Mouse (Mus musculus): ENCODE measurements around the gene Zfp978. TPM values are rescaled to one million over a fixed set of nuclear protein-coding genes. Genes with fewer than 3 reads are reported as not detected.
A peak's percentile ranks its signal among the peaks of the same experiment; 100 is the strongest.
"Not testable (repeated sequence)": the region's sequence is repeated elsewhere in the genome, so short reads cannot be mapped to it uniquely, and the experiment has no call there.

Zfp978 gene
- polyA plus RNA-seq, 1 experiment from 2014 or later = not detected

DNA sequence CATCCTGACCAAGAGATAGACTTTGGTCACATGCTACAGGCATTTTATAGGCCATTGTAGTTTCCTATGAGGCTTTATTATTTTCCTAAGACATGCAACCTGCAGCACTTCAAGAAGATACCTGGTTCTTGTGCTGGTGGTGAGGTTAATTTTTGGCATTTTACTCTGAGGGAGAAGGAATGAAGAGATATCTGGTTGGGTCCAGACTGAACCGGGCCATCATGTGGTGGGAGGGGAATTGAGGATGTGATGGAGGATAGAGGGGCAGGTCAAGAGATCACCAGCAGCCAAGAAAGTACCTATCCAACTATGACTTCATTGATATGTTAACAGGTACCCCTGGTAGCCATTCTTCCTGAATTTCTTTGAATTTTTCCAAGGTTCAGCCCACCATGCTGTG, 769 bp downstream of the Zfp978 start:
- not testable (repeated sequence) for H3K4me3 ChIP-seq; H3K4me1 ChIP-seq; H3K27me3 ChIP-seq; H3K27ac ChIP-seq; H3K9ac ChIP-seq; H3K4me2 ChIP-seq (replicated peaks); H3K9me3 ChIP-seq (replicated peaks); ATAC-seq (ENCODE audit: low FRiP score); H3K36me3 ChIP-seq
- no CpG with 5 or more reads among the region's 1 CpGs for WGBS

GRCm38 (mm10) chr4:147369564-147369963, 8.5 kb downstream of the Zfp978 start:
- H3K4me1 ChIP-seq; H3K9me3 ChIP-seq (replicated peaks); H3K36me3 ChIP-seq; H3K4me2 ChIP-seq (replicated peaks); H3K4me3 ChIP-seq; H3K27ac ChIP-seq; H3K9ac ChIP-seq; H3K27me3 ChIP-seq: not testable (repeated sequence)
- WGBS = no CpG with 5 or more reads among the region's 2 CpGs
- ATAC-seq (ENCODE audit: low FRiP score) = peak; percentile 74

DNA sequence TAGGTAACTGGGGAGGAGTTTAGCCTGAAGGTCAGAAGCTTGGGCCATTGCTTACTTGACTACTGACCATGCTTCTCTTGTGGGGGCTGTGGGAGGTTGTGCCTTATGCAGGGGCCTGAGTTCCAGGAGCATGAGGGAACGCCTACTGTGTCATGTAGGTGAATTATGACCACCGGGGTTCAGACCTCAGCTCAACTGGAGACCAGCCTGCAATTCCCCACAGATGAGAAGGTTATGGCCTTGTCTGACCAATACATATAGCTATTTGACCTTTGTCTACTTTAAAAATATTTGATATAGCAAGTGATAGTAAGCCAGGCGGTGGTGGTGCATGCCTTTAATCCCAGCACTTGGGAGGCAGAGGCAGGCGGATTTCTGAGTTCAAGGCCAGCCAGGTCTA, 22.1 kb downstream of the Zfp978 start:
- not testable (repeated sequence) for H3K9ac ChIP-seq; ATAC-seq (ENCODE audit: low FRiP score); H3K27me3 ChIP-seq; H3K36me3 ChIP-seq; H3K4me1 ChIP-seq; H3K4me3 ChIP-seq; H3K4me2 ChIP-seq (replicated peaks); H3K9me3 ChIP-seq (replicated peaks); H3K27ac ChIP-seq
- 88% methylated on average over 4 of the region's 4 CpGs for WGBS

DNA sequence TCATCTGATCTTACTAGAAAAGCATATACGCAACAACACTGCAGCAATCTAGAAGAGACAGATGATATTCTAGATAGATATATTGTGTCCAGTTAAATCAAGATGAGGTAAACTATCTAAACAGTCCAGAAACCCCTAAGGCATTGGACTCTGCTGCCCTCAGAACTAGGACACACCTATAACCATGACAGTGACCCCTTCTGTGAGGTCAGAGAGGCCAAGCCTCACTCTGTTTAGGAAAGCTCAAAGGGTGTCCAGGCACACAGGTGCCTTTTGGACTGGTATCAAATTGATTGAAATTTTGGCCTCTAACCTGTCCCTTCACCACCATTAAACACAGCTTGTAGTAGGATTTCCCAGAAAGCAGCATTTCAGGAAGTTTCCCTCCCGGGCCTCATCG, 36.1 kb downstream of the Zfp978 start:
- H3K27me3 ChIP-seq; H3K36me3 ChIP-seq; H3K4me3 ChIP-seq; H3K9ac ChIP-seq; H3K4me1 ChIP-seq; H3K4me2 ChIP-seq (replicated peaks); H3K27ac ChIP-seq; ATAC-seq (ENCODE audit: low FRiP score): not testable (repeated sequence)
- 86% methylated on average over 3 of the region's 3 CpGs for WGBS
- peaks cover 50% of the 10 kb centered on the region for H3K9me3 ChIP-seq (replicated peaks)

DNA sequence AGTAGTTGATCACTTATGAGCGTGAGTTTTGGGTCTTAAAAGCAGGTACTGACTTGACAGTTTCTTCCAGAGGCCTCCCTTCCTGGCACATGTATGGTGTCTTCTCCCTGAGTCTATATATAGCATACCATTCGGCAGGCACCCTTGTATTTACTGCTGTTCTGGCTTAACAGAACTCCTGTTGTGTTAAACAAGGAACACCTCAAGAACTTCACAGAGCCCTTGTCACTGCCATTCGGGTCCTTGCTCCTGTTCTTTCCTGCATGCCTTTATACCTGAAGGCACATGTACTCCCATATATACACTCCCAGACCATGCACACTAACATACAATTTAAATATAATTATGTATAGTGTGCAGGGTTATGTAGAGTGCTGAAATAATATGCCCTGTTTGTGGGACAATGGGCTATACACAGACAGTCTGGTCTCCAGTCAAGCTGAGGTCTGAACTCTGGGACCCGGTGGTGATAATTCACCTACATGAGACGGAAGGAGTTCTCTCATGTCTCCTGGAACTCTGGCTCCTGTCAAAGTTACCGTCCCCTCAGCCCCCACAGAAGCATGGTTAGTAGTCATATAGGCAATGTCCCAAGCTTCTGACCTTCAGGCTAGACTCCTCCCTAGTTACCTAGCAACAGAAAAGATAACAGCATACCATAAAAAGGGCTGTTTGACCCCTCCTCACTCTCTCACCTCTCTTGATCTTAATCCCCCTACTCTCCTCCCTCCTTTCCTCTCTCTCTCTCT, 37.0 kb downstream of the Zfp978 start:
- H3K4me2 ChIP-seq (replicated peaks); H3K27ac ChIP-seq; H3K4me3 ChIP-seq; H3K9ac ChIP-seq; ATAC-seq (ENCODE audit: low FRiP score); H3K36me3 ChIP-seq; H3K4me1 ChIP-seq; H3K27me3 ChIP-seq: not testable (repeated sequence)
- peaks cover 55% of the 10 kb centered on the region for H3K9me3 ChIP-seq (replicated peaks)
- 81% methylated on average over 6 of the region's 6 CpGs for WGBS

DNA sequence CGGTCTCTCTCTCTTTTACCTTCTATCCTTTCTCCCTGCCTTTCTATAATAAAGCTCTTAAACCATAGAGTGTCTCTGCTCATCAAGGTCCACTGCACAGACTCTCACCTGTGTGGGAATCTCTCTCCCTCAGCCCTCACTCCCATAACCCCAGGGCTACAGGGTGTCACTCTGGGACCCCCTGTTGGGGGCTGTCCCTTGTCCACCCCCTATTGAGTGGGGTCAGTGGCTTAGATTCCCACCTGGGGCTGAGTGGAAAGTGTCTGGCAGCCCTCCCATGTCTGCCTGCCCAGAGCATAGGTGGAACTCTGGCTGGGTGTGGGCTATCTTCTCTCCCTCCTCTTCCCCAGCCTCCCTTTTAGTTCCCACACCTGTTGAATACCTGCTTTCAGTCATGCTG, 37.6 kb downstream of the Zfp978 start:
- 87% methylated on average over 1 of the region's 1 CpGs for WGBS
- H3K9me3 ChIP-seq (replicated peaks) = peaks cover 60% of the 10 kb centered on the region
- not testable (repeated sequence) for H3K36me3 ChIP-seq

GRCm38 (mm10) chr4:147399505-147399904, 38.4 kb downstream of the Zfp978 start:
- ATAC-seq (ENCODE audit: low FRiP score); H3K4me1 ChIP-seq; H3K36me3 ChIP-seq; H3K4me3 ChIP-seq; H3K27me3 ChIP-seq; H3K9ac ChIP-seq; H3K4me2 ChIP-seq (replicated peaks); H3K27ac ChIP-seq: not testable (repeated sequence)
- peaks cover 68% of the 10 kb centered on the region for H3K9me3 ChIP-seq (replicated peaks)
- 73% methylated on average over 3 of the region's 3 CpGs for WGBS

More for the DNA sequence above, 37.6 kb downstream of the Zfp978 start:
- ATAC-seq (ENCODE audit: low FRiP score); H3K9ac ChIP-seq; H3K27ac ChIP-seq; H3K4me1 ChIP-seq; H3K27me3 ChIP-seq; H3K4me3 ChIP-seq; H3K4me2 ChIP-seq (replicated peaks): not testable (repeated sequence)

GRCm38 (mm10) chr4:147400031-147400847, 39.1 kb downstream of the Zfp978 start:
- not testable (repeated sequence) for H3K4me3 ChIP-seq; H3K27ac ChIP-seq; H3K36me3 ChIP-seq; H3K4me1 ChIP-seq; H3K27me3 ChIP-seq; H3K4me2 ChIP-seq (replicated peaks); H3K9ac ChIP-seq
- peaks cover 64% of the 10 kb centered on the region for H3K9me3 ChIP-seq (replicated peaks)
- WGBS = 88% methylated on average over 8 of the region's 8 CpGs
- peak; percentile 63; the same call in 1 of the 2 replicates for ATAC-seq (ENCODE audit: low FRiP score)

- not testable (repeated sequence) for H3K27ac ChIP-seq; H3K27me3 ChIP-seq; H3K4me2 ChIP-seq (replicated peaks); H3K9ac ChIP-seq; H3K4me3 ChIP-seq; H3K4me1 ChIP-seq; ATAC-seq (ENCODE audit: low FRiP score); H3K36me3 ChIP-seq
- 84% methylated on average over 17 of the region's 17 CpGs for WGBS
- peaks cover 64% of the 10 kb centered on the region for H3K9me3 ChIP-seq (replicated peaks)
Measured at GRCm38 (mm10) chr4:147400848-147401715, 40.0 kb downstream of the Zfp978 start.

DNA sequence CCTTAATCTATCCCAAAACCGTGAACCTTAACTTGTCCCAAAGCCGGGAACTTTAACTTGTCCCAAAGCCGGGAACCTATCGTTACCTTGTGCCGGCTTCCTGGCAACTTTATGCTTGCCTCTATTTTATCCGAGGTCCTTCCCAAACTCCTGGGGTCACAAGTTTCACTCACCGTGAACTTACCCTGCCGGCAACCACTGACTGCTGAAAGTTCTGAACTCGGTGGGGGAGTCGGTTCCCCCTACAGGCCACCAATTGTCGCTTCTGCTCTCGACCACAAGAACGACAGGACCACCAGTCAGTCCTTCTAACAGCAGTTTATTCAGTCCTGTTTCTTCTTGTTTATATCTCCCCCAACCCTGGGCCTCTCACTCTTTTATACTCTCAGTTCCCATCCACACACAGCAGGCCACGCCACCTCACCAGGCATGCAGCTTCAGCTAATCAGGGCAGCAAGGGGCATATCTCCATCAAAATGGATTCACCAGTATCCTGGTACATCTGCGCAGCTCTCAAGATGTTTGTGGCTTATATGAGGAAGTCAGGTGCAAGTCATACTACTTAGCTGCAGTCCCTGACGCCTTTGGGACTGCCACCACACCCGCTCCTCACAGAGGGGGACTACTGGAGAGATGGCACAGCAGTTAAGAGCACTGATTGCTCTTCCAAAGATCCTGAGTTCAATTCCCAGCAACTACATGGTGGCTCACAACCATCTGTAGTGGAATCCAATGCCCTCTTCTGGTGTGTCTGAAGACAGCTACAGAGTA, 40.8 kb downstream of the Zfp978 start:
- not testable (repeated sequence) for H3K9ac ChIP-seq; H3K4me3 ChIP-seq; H3K27me3 ChIP-seq; H3K4me2 ChIP-seq (replicated peaks); H3K36me3 ChIP-seq; H3K4me1 ChIP-seq; H3K27ac ChIP-seq
- 81% methylated on average over 17 of the region's 17 CpGs for WGBS
- ATAC-seq (ENCODE audit: low FRiP score) = 0 out of 2 replicates have a peak, but pooled peaks have one; percentile 18
- H3K9me3 ChIP-seq (replicated peaks) = peaks cover 64% of the 10 kb centered on the region

DNA sequence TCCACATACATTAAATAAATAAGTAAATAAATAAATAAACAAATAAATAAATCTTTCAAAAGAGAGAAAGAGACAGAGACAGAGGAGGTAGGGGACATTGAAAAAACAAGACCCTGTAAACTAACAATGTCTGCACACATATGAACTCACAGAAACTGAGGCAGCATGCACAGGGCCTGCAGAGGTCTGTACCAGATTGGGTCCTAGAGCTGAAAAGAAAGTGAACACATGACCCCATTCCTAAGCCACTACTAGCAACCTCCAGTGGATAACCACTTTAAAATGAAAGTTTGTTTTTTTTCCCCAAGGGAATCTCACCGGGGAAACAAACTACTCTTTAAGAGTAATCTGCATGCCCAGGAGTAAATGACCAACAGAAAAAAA, 41.4 kb downstream of the Zfp978 start:
- not testable (repeated sequence) for H3K36me3 ChIP-seq; H3K4me3 ChIP-seq; H3K4me1 ChIP-seq; H3K27ac ChIP-seq; H3K9ac ChIP-seq; ATAC-seq (ENCODE audit: low FRiP score); H3K27me3 ChIP-seq; H3K4me2 ChIP-seq (replicated peaks)
- 23% methylated on average over 1 of the region's 1 CpGs for WGBS
- peaks cover 59% of the 10 kb centered on the region for H3K9me3 ChIP-seq (replicated peaks)

DNA sequence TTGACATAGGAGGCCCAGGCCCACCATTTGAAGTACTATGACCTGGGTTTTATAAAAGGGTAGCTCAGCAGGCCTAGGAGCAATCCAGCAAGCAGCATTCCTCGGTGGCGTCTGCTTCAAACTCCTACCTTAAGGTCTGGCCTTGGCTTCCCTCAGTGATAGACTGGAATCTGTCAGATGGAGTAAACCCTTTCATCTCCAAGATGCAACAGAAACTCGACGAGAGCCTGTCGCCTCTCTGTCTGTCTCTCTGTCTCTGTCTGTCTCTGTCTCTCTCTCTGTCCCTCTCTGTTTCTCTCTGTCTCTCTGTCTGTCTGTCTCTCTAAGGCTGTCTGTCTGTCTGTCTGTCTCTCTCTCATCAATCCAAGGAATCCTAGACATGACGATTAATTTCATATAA, 42.4 kb downstream of the Zfp978 start:
- not testable (repeated sequence) for H3K4me2 ChIP-seq (replicated peaks); H3K4me3 ChIP-seq; H3K27me3 ChIP-seq; H3K4me1 ChIP-seq; H3K27ac ChIP-seq; H3K9ac ChIP-seq; H3K36me3 ChIP-seq; ATAC-seq (ENCODE audit: low FRiP score)
- peaks cover 54% of the 10 kb centered on the region for H3K9me3 ChIP-seq (replicated peaks)
- 87% methylated on average over 6 of the region's 6 CpGs for WGBS
